Mouse (Mus musculus): ENCODE measurements around the gene Ifitm10. TPM values are rescaled to one million over a fixed set of nuclear protein-coding genes. Genes with fewer than 3 reads are reported as not detected.
"Not testable (repeated sequence)": the region's sequence is repeated elsewhere in the genome, so short reads cannot be mapped to it uniquely, and the experiment has no call there.

The Ifitm10 gene
- total RNA-seq, 2 experiments from 2014 or later, result 30.0 to 31.3 TPM

- not testable (repeated sequence) for DNase-seq (ENCODE audit: low spot score in 2 of 2)
These were observed 90.7 kb downstream of the Ifitm10 start for GRCm38 (mm10) chr7:142282847-142283246.

GRCm38 (mm10) chr7:142279291-142279690, 94.3 kb downstream of the Ifitm10 start:
- not testable (repeated sequence) for DNase-seq (ENCODE audit: low spot score in 2 of 2)

DNA sequence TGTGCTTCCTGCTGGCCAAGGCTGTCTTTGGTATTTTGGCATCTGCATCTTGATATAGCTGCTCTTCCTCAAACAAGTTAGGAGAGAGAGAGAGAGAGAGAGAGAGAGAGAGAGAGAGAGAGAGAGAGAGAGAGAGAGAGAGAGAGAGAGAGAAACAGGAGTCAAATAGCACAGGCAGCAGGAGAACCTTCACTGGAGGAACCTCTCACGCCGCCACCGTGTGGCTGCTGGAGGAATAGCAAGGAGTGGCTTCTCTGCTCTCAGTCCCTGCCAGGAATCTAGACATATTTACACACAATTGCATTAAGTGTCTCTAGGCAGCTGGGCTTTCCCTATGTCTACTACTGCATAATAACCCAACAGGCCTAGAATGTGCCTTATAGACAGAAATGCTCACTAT, 95.4 kb downstream of the Ifitm10 start:
- DNase-seq (ENCODE audit: low spot score in 2 of 2), result peak; percentile 58 to 67

Other genes with a start within 250 kb of the Ifitm10 start
- gene Gm39115, start 237.7 kb downstream of the Ifitm10 start, total RNA-seq (2021), result not detected
- not detected for gene Gm45337, start 229.1 kb downstream of the Ifitm10 start, total RNA-seq (2021)
- gene Gm29735, start 216.6 kb downstream of the Ifitm10 start, total RNA-seq (2021), result not detected
- not detected for gene Gm4553, start 208.0 kb downstream of the Ifitm10 start, total RNA-seq (2021)
- gene Krtap5-2, start 197.7 kb downstream of the Ifitm10 start, total RNA-seq (2021), result not detected
- gene Gm10153, start 183.4 kb downstream of the Ifitm10 start, total RNA-seq (2021), result not detected
- gene Krtap5-3, start 172.4 kb downstream of the Ifitm10 start, total RNA-seq (2021), result not detected
- not detected for gene Gm7579, start 161.9 kb downstream of the Ifitm10 start, total RNA-seq (2021)
- not detected for gene Krtap5-5, start 143.8 kb downstream of the Ifitm10 start, total RNA-seq (2021)
- gene Gm40460, start 132.7 kb downstream of the Ifitm10 start, total RNA-seq (2021), result not detected
- gene Gm2431, start 115.4 kb downstream of the Ifitm10 start, total RNA-seq (2021), result not detected
- gene Gm4559, start 99.4 kb downstream of the Ifitm10 start, total RNA-seq (2021), result not detected
- not detected for gene Krtap5-1, start 76.6 kb downstream of the Ifitm10 start, total RNA-seq (2021)
- not detected for gene Krtap5-4, start 70.2 kb downstream of the Ifitm10 start, total RNA-seq (2021)
- under 1 TPM in 1 of 2 experiments, not detected in 1; 0.71 TPM for gene Gm49369, start 8.9 kb upstream of the Ifitm10 start, total RNA-seq (2021)
- gene Ctsd, start 14.3 kb upstream of the Ifitm10 start, total RNA-seq (2021), result 100 to 1,000 TPM; 304 to 345 TPM
- gene Syt8, start 61.1 kb upstream of the Ifitm10 start, total RNA-seq (2021), result not detected
- under 1 TPM in 1 of 2 experiments, not detected in 1; 0.37 TPM for gene Tnni2, start 68.1 kb upstream of the Ifitm10 start, total RNA-seq (2021)
- gene Lsp1, start 87.1 kb upstream of the Ifitm10 start, total RNA-seq (2021), result 1 to 10 TPM; 4.2 to 4.7 TPM
- gene Tnnt3, start 125.1 kb upstream of the Ifitm10 start, total RNA-seq (2021), result under 1 TPM; 0.92 to 0.95 TPM
- 1 to 10 TPM; 4.2 to 5.1 TPM for gene Mrpl23, start 158.9 kb upstream of the Ifitm10 start, total RNA-seq (2021)